Mouse (Mus musculus) heart, embryonic 16.5 days (tissue): ENCODE measurements at regions not wholly inside any gene's neighbourhood (a gene's known extent, or its start where the extent isn't known, plus 50 kb on each side); places are given as distances from the start of the nearest gene placed in this dataset.
"Not testable (repeated sequence)": the region's sequence is repeated elsewhere in the genome, so short reads cannot be mapped to it uniquely, and the experiment has no call there.

Experiments
- ATAC-seq: fragments of 200-750 bp; cut with Nextera tagmentation; replicated peaks from 2 replicates; pipeline ENCODE4 v1.8.0; 2017; ENCODE audit warnings: moderate number of reproducible peaks; ENCODE audit not compliant: insufficient read depth, low FRiP score; ENCODE audit errors: extremely low read depth
- H3K27ac ChIP-seq: fragments of 300-500 bp; sonication (generic); 2 replicates; pipeline ENCODE4 v1.5.1; 2014; ENCODE audit warnings: mild to moderate bottlenecking, low read length, control low read depth, moderate library complexity
- H3K27me3 ChIP-seq: fragments of 300-500 bp; sonication (generic); 2 replicates; pipeline ENCODE4 v1.6.1; 2014; ENCODE audit warnings: low read length, mixed read lengths; ENCODE audit not compliant: control insufficient read depth, insufficient read depth
- H3K36me3 ChIP-seq: fragments of 300-500 bp; sonication (generic); 2 replicates; pipeline ENCODE4 v1.6.1; 2014; ENCODE audit not compliant: control insufficient read depth, insufficient read depth
- H3K4me1 ChIP-seq: fragments of 300-500 bp; sonication (generic); 2 replicates; pipeline ENCODE4 v1.6.1; 2014; ENCODE audit warnings: low read length, mixed read lengths; ENCODE audit not compliant: control insufficient read depth, insufficient read depth
- H3K4me2 ChIP-seq: fragments of 300-500 bp; sonication (generic); 2 replicates; pipeline ENCODE4 v1.6.1; 2014; ENCODE audit warnings: low read depth, mild to moderate bottlenecking, control low read depth, low read length
- H3K4me3 ChIP-seq: fragments of 300-500 bp; sonication (generic); 2 replicates; pipeline ENCODE4 v1.5.1; 2014; ENCODE audit warnings: mild to moderate bottlenecking, control low read depth, low read length
- H3K9ac ChIP-seq: fragments of 300-500 bp; sonication (generic); 2 replicates; pipeline ENCODE4 v1.6.1; 2014; ENCODE audit warnings: low read length, control low read depth
- H3K9me3 ChIP-seq: fragments of 300-500 bp; sonication (generic); replicated peaks from 2 replicates; pipeline ENCODE4 v1.6.1; 2016; ENCODE audit warnings: low read length; ENCODE audit not compliant: control insufficient read depth
- WGBS: fragments of 180-500 bp; shearing (Covaris S2); extraction: QIAGEN DNeasy Blood & Tissue Kit; methylation state at CpG from one replicate; pipeline ENCODE4 v1.1.7; 2014; 5-methylcytosine and 5-hydroxymethylcytosine counted together

GRCm38 (mm10) chr13:44496596-44496995 is 232.7 kb upstream of the Jarid2 start:
- Histone ChIP-seq H3K9me3 (no peaks in the 10 kb centered on the region), H3K9ac (no peak overlapping the region), H3K4me3 (no peak overlapping the region), H3K4me1 (peaks cover 6% of the 10 kb centered on the region), H3K36me3 (no peaks in the 10 kb centered on the region), H3K27me3 (no peaks in the 10 kb centered on the region), H3K27ac (no peak overlapping the region), H3K4me2 (no peak overlapping the region)
- ATAC-seq: no peak
- 78% methylated on average over 9 of the region's 9 CpGs for WGBS

GRCm38 (mm10) chr13:44500896-44501295 is 228.4 kb upstream of the Jarid2 start:
- H3K9ac ChIP-seq, H3K9me3 ChIP-seq, H3K36me3 ChIP-seq, H3K4me2 ChIP-seq, H3K4me3 ChIP-seq, H3K27me3 ChIP-seq, H3K27ac ChIP-seq, ATAC-seq: not testable (repeated sequence)
- WGBS: 88% methylated on average over 5 of the region's 5 CpGs
- peaks cover 19% of the 10 kb centered on the region for H3K4me1 ChIP-seq

- Histone ChIP-seq H3K4me3 (no peak overlapping the region), H3K36me3 (no peaks in the 10 kb centered on the region), H3K9me3 (no peaks in the 10 kb centered on the region), H3K4me1 (peaks cover 19% of the 10 kb centered on the region), H3K9ac (no peak overlapping the region), H3K4me2 (0 out of 2 replicates have a peak overlapping the region, but pooled peaks have one; percentile 9), H3K27me3 (no peaks in the 10 kb centered on the region), H3K27ac (peak overlapping the region; percentile 79)
- 42% methylated on average over 5 of the region's 5 CpGs for WGBS
- peak; percentile 84 for ATAC-seq
These were observed 227.4 kb upstream of the Jarid2 start for GRCm38 (mm10) chr13:44501777-44502321.

GRCm38 (mm10) chr13:44502612-44503256 is 226.5 kb upstream of the Jarid2 start:
- 50% methylated on average over 10 of the region's 10 CpGs for WGBS
- H3K27me3 ChIP-seq: no peaks in the 10 kb centered on the region
- H3K4me1 ChIP-seq: peaks cover 19% of the 10 kb centered on the region
- no peak overlapping the region for H3K4me3 ChIP-seq
- no peaks in the 10 kb centered on the region for H3K36me3 ChIP-seq
- H3K9me3 ChIP-seq: no peaks in the 10 kb centered on the region
- no peak for ATAC-seq
- H3K9ac ChIP-seq: peak overlapping the region; percentile 15; the same call in 1 of the 2 replicates
- peak overlapping the region; percentile 62 for H3K27ac ChIP-seq
- H3K4me2 ChIP-seq: no peak overlapping the region

GRCm38 (mm10) chr13:44503257-44503950 is 225.9 kb upstream of the Jarid2 start:
- Histone ChIP-seq H3K36me3 (no peaks in the 10 kb centered on the region), H3K4me1 (peaks cover 19% of the 10 kb centered on the region), H3K4me3 (no peak overlapping the region), H3K27ac (peak overlapping the region; percentile 37), H3K27me3 (no peaks in the 10 kb centered on the region), H3K4me2 (no peak overlapping the region), H3K9me3 (no peaks in the 10 kb centered on the region), H3K9ac (no peak overlapping the region)
- WGBS: 77% methylated on average over 15 of the region's 15 CpGs
- ATAC-seq: no peak

- no peaks in the 10 kb centered on the region for H3K27me3 ChIP-seq
- no peaks in the 10 kb centered on the region for H3K9me3 ChIP-seq
- H3K27ac ChIP-seq: no peak overlapping the region
- ATAC-seq: no peak
- 74% methylated on average over 6 of the region's 6 CpGs for WGBS
- H3K9ac ChIP-seq: no peak overlapping the region
- no peak overlapping the region for H3K4me3 ChIP-seq
- H3K36me3 ChIP-seq: no peaks in the 10 kb centered on the region
- peaks cover 19% of the 10 kb centered on the region for H3K4me1 ChIP-seq
- H3K4me2 ChIP-seq: no peak overlapping the region
These were observed 224.8 kb upstream of the Jarid2 start for GRCm38 (mm10) chr13:44504455-44504854.

GRCm38 (mm10) chr13:44506975-44507374 is 222.3 kb upstream of the Jarid2 start:
- H3K27ac ChIP-seq: no peak overlapping the region
- H3K4me2 ChIP-seq: no peak overlapping the region
- WGBS: 57% methylated on average over 5 of the region's 5 CpGs
- no peak for ATAC-seq
- peaks cover 13% of the 10 kb centered on the region for H3K4me1 ChIP-seq
- H3K4me3 ChIP-seq: no peak overlapping the region
- H3K36me3 ChIP-seq: no peaks in the 10 kb centered on the region
- H3K9me3 ChIP-seq: no peaks in the 10 kb centered on the region
- H3K9ac ChIP-seq: no peak overlapping the region
- no peaks in the 10 kb centered on the region for H3K27me3 ChIP-seq

- Histone ChIP-seq H3K36me3 (no peaks in the 10 kb centered on the region), H3K27ac (no peak overlapping the region), H3K9ac (no peak overlapping the region), H3K4me2 (no peak overlapping the region), H3K4me1 (no peaks in the 10 kb centered on the region), H3K4me3 (no peak overlapping the region), H3K27me3 (no peaks in the 10 kb centered on the region), H3K9me3 (no peaks in the 10 kb centered on the region)
- ATAC-seq: no peak
- WGBS: 52% methylated on average over 11 of the region's 11 CpGs
These were observed 219.6 kb upstream of the Jarid2 start for GRCm38 (mm10) chr13:44509526-44510159.
